23 mouse cellular contexts compared by ENCODE assay signal in genomic region chr12:100331806-100332205, GRCm38 (mm10).
A peak's percentile ranks its signal among the peaks of the same experiment; 100 is the strongest.
DNase-seq lines count a peak whose midpoint lies in the region; TF ChIP-seq lines count a peak whose summit lies in the region.
"Had no signal": no experiment of that assay in that cellular context is flagged by ENCODE, and none has a peak within 500 bp of the region (broad histone marks: within the 10 kb centered on the region; RNA-seq: fewer than 3 reads in every experiment).

No protein-coding gene starts in this region.

- peaks cover 0 to 29% of the 10 kb centered on the region in 2 experiments for H3K36me3 ChIP-seq in CH12.LX (replicated peaks in 1 of 2; ENCODE audit: control insufficient read depth in 1 of 2, insufficient read depth in 1 of 2, low read length in 1 of 2)
- H3K36me3 ChIP-seq: G1E had no signal

- H3K9me3 ChIP-seq in CH12.LX (replicated peaks; ENCODE audit: low read length), result no peaks in the 10 kb centered on the region
- H3K9me3 ChIP-seq: embryonic facial prominence, embryonic 12.5 days; embryonic facial prominence, embryonic 15.5 days; G1E; heart, embryonic 12.5 days; heart, embryonic 15.5 days; hindbrain, embryonic 10.5 days; hindbrain, embryonic 13.5 days had no signal

- no peak for TF ChIP-seq POLR2A in CH12.LX (IDR thresholded peaks at IDR 0.05; ENCODE audit: low read depth, low read length)

- in situ Hi-C loops in CH12.LX (cut with MboI; ENCODE audit: low pct_ligation_motif_present, low pct_unique_long_range_greater_than_20kb, low sequenced_read_pairs), result no loop called here

- dilution Hi-C loops in CH12.LX (cut with MboI; ENCODE audit: extremely low pct_ligation_motif_present, extremely low pct_unique_long_range_greater_than_20kb, low sequenced_read_pairs), result no loop called here

- no peak overlapping the region for H3K4me3 ChIP-seq in CH12.LX (replicated peaks in 1 of 3; ENCODE audit: low read depth in 2 of 3, low read length in 2 of 3, poor library complexity in 1 of 3)
- H3K4me3 ChIP-seq: embryonic facial prominence, embryonic 12.5 days; embryonic facial prominence, embryonic 15.5 days; heart, embryonic 12.5 days; heart, embryonic 15.5 days; hindbrain, embryonic 10.5 days; hindbrain, embryonic 13.5 days had no signal

- TF ChIP-seq EP300 in CH12.LX (IDR thresholded peaks at IDR 0.05; ENCODE audit: low read length), result peak; percentile 37; the same call in 1 of the 2 replicates

- DNase-seq in CH12.LX (ENCODE audit: extremely low read depth), result no peak
- peak; percentile 64 for DNase-seq in thymus, postnatal 0 days (ENCODE audit: low spot score)
- DNase-seq in thymus, postnatal 25 days, result peak; percentile 67
- no peak for DNase-seq in cerebellum, adult 8-10 months
- DNase-seq in ovary, adult 18-20 months (ENCODE audit: low spot score), result no peak
- DNase-seq in spleen, postnatal 4 days (ENCODE audit: low spot score in 2 of 2), result no peak
- DNase-seq: adrenal gland, postnatal 10 days; adrenal gland, postnatal 36 days; cerebellum, adult 18-20 months; cerebellum, adult 9-11 months; cerebellum, postnatal 25 days; gastrocnemius, postnatal 10 days; heart, adult 18-20 months; heart, postnatal 10 days; heart, postnatal 36 days had no signal

- no peak overlapping the region for H3K9ac ChIP-seq in CH12.LX (ENCODE audit: insufficient read depth, low read depth)
- H3K9ac ChIP-seq: embryonic facial prominence, embryonic 12.5 days; embryonic facial prominence, embryonic 15.5 days; heart, embryonic 12.5 days; heart, embryonic 15.5 days; hindbrain, embryonic 13.5 days had no signal

- no peak overlapping the region for H3K4me2 ChIP-seq in CH12.LX (ENCODE audit: insufficient read depth, low read depth, poor library complexity, severe bottlenecking)
- H3K4me2 ChIP-seq: embryonic facial prominence, embryonic 12.5 days; embryonic facial prominence, embryonic 15.5 days; heart, embryonic 12.5 days; heart, embryonic 15.5 days; hindbrain, embryonic 13.5 days had no signal

- no peak overlapping the region for H3K27ac ChIP-seq in CH12.LX (ENCODE audit: insufficient read depth, low read depth)
- H3K27ac ChIP-seq: embryonic facial prominence, embryonic 12.5 days; embryonic facial prominence, embryonic 15.5 days; heart, embryonic 15.5 days; hindbrain, embryonic 10.5 days; hindbrain, embryonic 13.5 days had no signal

- peaks cover 9 to 28% of the 10 kb centered on the region in 2 experiments for H3K4me1 ChIP-seq in CH12.LX (ENCODE audit: control insufficient read depth in 1 of 2, insufficient read depth in 2 of 2)
- H3K4me1 ChIP-seq: embryonic facial prominence, embryonic 12.5 days; embryonic facial prominence, embryonic 15.5 days had no signal

- no peak for TF ChIP-seq CTCF in CH12.LX (conservative IDR thresholded peaks at IDR 0.05 in 1 of 2, IDR thresholded peaks at IDR 0.05 in 1 of 2; ENCODE audit: low read depth in 2 of 2, low read length in 2 of 2)

- no peaks in the 10 kb centered on the region for H3K79me2 ChIP-seq in CH12.LX (replicated peaks; ENCODE audit: control insufficient read depth, extremely low read depth, insufficient read depth, poor library complexity, severe bottlenecking)

- no peaks in the 10 kb centered on the region for H3K27me3 ChIP-seq in CH12.LX (replicated peaks)
- H3K27me3 ChIP-seq: embryonic facial prominence, embryonic 12.5 days; embryonic facial prominence, embryonic 15.5 days; heart, embryonic 12.5 days; heart, embryonic 15.5 days; hindbrain, embryonic 13.5 days; Patski had no signal

- TF ChIP-seq RAD21 in CH12.LX (IDR thresholded peaks at IDR 0.05; ENCODE audit: low read depth, low read length), result no peak

TF ChIP-seq in CH12.LX, 34 proteins besides CTCF, POLR2A, EP300 and RAD21:
- TF ChIP-seq NELFE (IDR thresholded peaks at IDR 0.05; ENCODE audit: low read depth, low read length) (no peak), USF1 (IDR thresholded peaks at IDR 0.05; ENCODE audit: low read depth, low read length) (no peak), BHLHE40 (IDR thresholded peaks at IDR 0.05; ENCODE audit: low read depth, low read length) (0 out of 2 replicates have a peak, but pooled peaks have one; percentile 21), E2F4 (IDR thresholded peaks at IDR 0.05; ENCODE audit: insufficient replicate concordance, low read depth, low read length) (no peak)

Comparison
In these comparisons a context has a peak if more than half of its experiments do, and no peak if none do; other contexts are left out.
1. DNase-seq: peak in thymus, postnatal 0 days (single experiment) and thymus, postnatal 25 days (single experiment); none in CH12.LX (single experiment), cerebellum, adult 8-10 months (single experiment), ovary, adult 18-20 months (single experiment) and spleen, postnatal 4 days (0 of 2).